In the genomic region with DNA sequence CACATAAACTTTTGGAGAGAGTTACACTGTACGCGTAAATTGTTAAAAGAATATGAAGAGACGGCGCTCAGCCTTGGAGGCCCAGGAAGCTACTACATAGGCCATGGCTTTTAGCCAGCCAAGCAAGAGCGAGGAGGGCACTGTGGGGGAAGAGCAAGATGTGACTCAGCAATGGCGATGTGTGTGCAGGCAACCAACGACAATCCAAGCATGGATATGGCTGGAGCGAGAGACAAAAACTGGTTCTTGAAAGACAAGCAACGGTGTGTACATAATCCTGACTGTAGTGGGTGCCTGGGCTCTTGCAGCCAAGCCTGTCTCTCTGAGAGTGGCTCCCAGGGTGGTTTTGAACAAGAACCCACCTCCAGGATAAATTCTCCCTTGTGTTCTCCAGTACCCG, we compare ENCODE assay signal across 20 mouse cellular contexts. TPM values are rescaled to one million over a fixed set of nuclear protein-coding genes. Genes with fewer than 3 reads are reported as not detected.
"Had no signal": no experiment of that assay in that cellular context is flagged by ENCODE, and none has a peak within 500 bp of the region (broad histone marks: within the 10 kb centered on the region; RNA-seq: fewer than 3 reads in every experiment).

No protein-coding gene starts in this region.

- ATAC-seq: lung, postnatal 0 days; midbrain, embryonic 13.5 days had no signal

- H3K27ac ChIP-seq: kidney, embryonic 15.5 days; left cerebral cortex, adult 2 months; limb, embryonic 10.5 days; liver, embryonic 15.5 days; midbrain, embryonic 13.5 days; neural tube, embryonic 12.5 days had no signal

- H3K4me3 ChIP-seq: kidney, embryonic 15.5 days; left cerebral cortex, adult 2 months; limb, embryonic 10.5 days; liver, embryonic 15.5 days; midbrain, embryonic 13.5 days; myocyte; neural tube, embryonic 12.5 days had no signal

- H3K9me3 ChIP-seq: kidney, embryonic 15.5 days; limb, embryonic 10.5 days; liver, embryonic 15.5 days; midbrain, embryonic 13.5 days; neural tube, embryonic 12.5 days had no signal

- H3K9ac ChIP-seq: kidney, embryonic 15.5 days; liver, embryonic 15.5 days; midbrain, embryonic 13.5 days; neural tube, embryonic 12.5 days had no signal

- H3K4me1 ChIP-seq: limb, embryonic 10.5 days; liver, embryonic 15.5 days; midbrain, embryonic 13.5 days had no signal

- H3K27me3 ChIP-seq: kidney, embryonic 15.5 days; liver, embryonic 15.5 days; midbrain, embryonic 13.5 days; neural tube, embryonic 12.5 days had no signal

- H3K36me3 ChIP-seq: kidney, embryonic 15.5 days; limb, embryonic 10.5 days; liver, embryonic 15.5 days; midbrain, embryonic 13.5 days; neural tube, embryonic 12.5 days had no signal

- H3K4me2 ChIP-seq: kidney, embryonic 15.5 days; liver, embryonic 11.5 days; liver, embryonic 15.5 days; midbrain, embryonic 13.5 days; neural tube, embryonic 12.5 days had no signal

- DNase-seq: kidney, postnatal 14 days; lung, adult 2 months; lung, postnatal 36 days; retina, postnatal 1 day; right cerebral cortex, postnatal 4 days; spleen, adult 18-20 months; thymus, adult 2 months; thymus, postnatal 25 days had no signal

RNA-seq across cellular contexts. Expression of a gene that starts 8.7 kb away (rescaled TPM):
- total RNA-seq: layer of hippocampus, adult 8-10 months; layer of hippocampus, postnatal 14 days; left cerebral cortex, adult 2 months; left cerebral cortex, postnatal 14 days had no signal
- polyA plus RNA-seq: midbrain, embryonic 13.5 days had no signal
